Mouse (Mus musculus): Measurements from ENCODE around the gene Mki67.

DNA sequence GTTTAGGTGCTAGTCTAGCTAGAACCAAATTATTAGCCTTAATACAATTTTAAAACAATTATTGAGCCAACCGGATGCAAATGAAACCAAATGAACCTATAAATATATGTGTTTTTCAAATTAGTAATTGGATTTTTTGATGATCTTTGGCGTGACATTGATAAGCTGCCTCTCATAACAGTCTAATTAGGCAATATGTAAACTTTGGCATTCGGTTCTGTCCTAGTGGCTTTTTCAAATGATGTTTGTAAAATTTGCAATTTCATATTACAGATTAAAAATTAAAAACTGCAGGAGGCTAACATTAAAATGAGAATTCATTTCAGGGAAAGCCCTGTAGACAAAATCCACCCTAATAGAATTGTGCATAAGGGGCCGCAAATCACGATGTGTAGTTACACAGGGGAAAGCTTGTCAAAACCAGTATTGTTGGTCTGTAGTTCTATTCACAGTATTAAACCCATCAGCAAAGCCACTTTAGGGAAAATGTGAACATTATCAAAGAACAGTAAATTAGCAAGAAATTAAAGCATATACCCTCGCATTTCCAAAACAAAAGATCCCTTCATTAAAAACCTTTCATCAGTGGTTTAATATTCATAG is 40.9 kb upstream of the Mki67 start:
- TF ChIP-seq POLR2A (IDR thresholded peaks at IDR 0.05; ENCODE audit: low read depth, low read length) (no peak), CTCF (conservative IDR thresholded peaks at IDR 0.05; ENCODE audit: insufficient read depth, insufficient read length, low read depth, low read length) (no peak)

All from kidney, adult 2 months (tissue).